Mouse (Mus musculus) embryonic facial prominence, embryonic 11.5 days (tissue): ENCODE results near the gene Akp3. TPM values are rescaled to one million over a fixed set of nuclear protein-coding genes. Genes with fewer than 3 reads are reported as not detected.

Experiments
- ATAC-seq: fragments of 200-750 bp; cut with Nextera tagmentation; replicated peaks from 2 replicates; pipeline ENCODE4 v1.8.0; 2017; ENCODE audit warnings: low read depth; ENCODE audit not compliant: insufficient number of reproducible peaks, low FRiP score, low TSS enrichment
- DNase-seq: peaks from one replicate; pipeline ENCODE4 v3.0.0-alpha.2; 2015; ENCODE audit warnings: low spot score
- H3K27ac ChIP-seq: fragments of 300-500 bp; sonication (generic); replicated peaks from 2 replicates; pipeline ENCODE4 v1.5.1; 2014; ENCODE audit warnings: mild to moderate bottlenecking, low read depth, low read length, control low read depth
- H3K27me3 ChIP-seq: fragments of 300-500 bp; sonication (generic); 2 replicates; pipeline ENCODE4 v1.6.1; 2014; ENCODE audit warnings: mild to moderate bottlenecking, low read length, moderate library complexity, mixed read lengths; ENCODE audit not compliant: control insufficient read depth, insufficient read depth
- H3K36me3 ChIP-seq: fragments of 300-500 bp; sonication (generic); replicated peaks from 2 replicates; pipeline ENCODE4 v1.6.1; 2014; ENCODE audit warnings: low read depth, mild to moderate bottlenecking, low read length, moderate library complexity, mixed read lengths; ENCODE audit not compliant: control insufficient read depth, insufficient read depth
- H3K4me1 ChIP-seq: fragments of 300-500 bp; sonication (generic); 2 replicates; pipeline ENCODE4 v1.6.1; 2014; ENCODE audit warnings: low read length, mixed read lengths; ENCODE audit not compliant: control insufficient read depth, insufficient read depth
- H3K4me2 ChIP-seq: fragments of 300-500 bp; sonication (generic); 2 replicates; pipeline ENCODE4 v1.6.1; 2014; ENCODE audit warnings: low read depth, mild to moderate bottlenecking, control low read depth, low read length, moderate library complexity
- H3K4me3 ChIP-seq: fragments of 300-500 bp; sonication (generic); 2 replicates; pipeline ENCODE4 v1.5.1; 2014; ENCODE audit warnings: low read depth, low read length, control low read depth
- H3K9ac ChIP-seq: fragments of 300-500 bp; sonication (generic); replicated peaks from 2 replicates; pipeline ENCODE4 v1.6.1; 2014; ENCODE audit warnings: mild to moderate bottlenecking, control low read depth, low read length
- H3K9me3 ChIP-seq: fragments of 300-500 bp; sonication (generic); replicated peaks from 2 replicates; pipeline ENCODE4 v1.6.1; 2016; ENCODE audit warnings: mild to moderate bottlenecking, low read length, inconsistent platforms, mixed read lengths; ENCODE audit not compliant: control insufficient read depth
- WGBS: fragments of 180-500 bp; shearing (Covaris S2); extraction: QIAGEN DNeasy Blood & Tissue Kit; methylation state at CpG from one replicate; pipeline ENCODE4 v1.1.7; 2014; 5-methylcytosine and 5-hydroxymethylcytosine counted together
- polyA plus RNA-seq: library from polyadenylated mRNA; unstranded; fragments of >200 nt; fragmentation: Nextera tagmentation; extraction: Ambion mirVana; gene quantifications from 2 replicates; pipeline ENCODE4 v1.2.1, GENCODE M21; 2014

The Akp3 gene
- polyA plus RNA-seq, 1 experiment from 2014 or later: not detected

GRCm38 (mm10) chr1:87141550-87141949 lies 16.8 kb downstream of the Akp3 start:
- no peaks in the 10 kb centered on the region for H3K27me3 ChIP-seq
- no peaks in the 10 kb centered on the region for H3K36me3 ChIP-seq
- no peak overlapping the region for H3K9ac ChIP-seq
- no peak overlapping the region for H3K4me2 ChIP-seq
- no peaks in the 10 kb centered on the region for H3K9me3 ChIP-seq
- no peak for DNase-seq
- H3K4me1 ChIP-seq: no peaks in the 10 kb centered on the region
- no peak overlapping the region for H3K4me3 ChIP-seq
- WGBS: 82% methylated on average over 4 of the region's 4 CpGs
- ATAC-seq: no peak
- H3K27ac ChIP-seq: no peak overlapping the region

DNA sequence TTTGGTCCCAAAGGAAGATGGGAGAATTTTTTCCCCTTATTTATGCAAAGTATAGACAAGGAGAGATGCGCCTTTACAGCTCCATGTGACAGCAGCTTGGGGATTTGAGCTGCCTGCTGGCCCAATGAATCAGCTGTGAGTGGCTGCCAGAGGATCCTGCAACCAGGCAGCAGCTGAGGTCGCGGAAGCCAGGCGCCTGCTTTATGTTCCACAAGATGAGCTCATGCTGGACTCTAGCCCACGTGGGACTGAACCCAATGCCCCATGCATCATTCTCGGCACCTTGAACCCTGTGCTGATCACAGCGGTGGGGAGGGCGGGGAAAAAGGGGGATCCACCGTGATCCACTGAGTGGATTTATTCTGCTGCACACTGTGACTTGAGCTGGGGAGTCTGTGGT lies 17.7 kb downstream of the Akp3 start:
- no peaks in the 10 kb centered on the region for H3K9me3 ChIP-seq
- ATAC-seq: 0 out of 2 replicates have a peak, but pooled peaks have one; percentile 23

DNA sequence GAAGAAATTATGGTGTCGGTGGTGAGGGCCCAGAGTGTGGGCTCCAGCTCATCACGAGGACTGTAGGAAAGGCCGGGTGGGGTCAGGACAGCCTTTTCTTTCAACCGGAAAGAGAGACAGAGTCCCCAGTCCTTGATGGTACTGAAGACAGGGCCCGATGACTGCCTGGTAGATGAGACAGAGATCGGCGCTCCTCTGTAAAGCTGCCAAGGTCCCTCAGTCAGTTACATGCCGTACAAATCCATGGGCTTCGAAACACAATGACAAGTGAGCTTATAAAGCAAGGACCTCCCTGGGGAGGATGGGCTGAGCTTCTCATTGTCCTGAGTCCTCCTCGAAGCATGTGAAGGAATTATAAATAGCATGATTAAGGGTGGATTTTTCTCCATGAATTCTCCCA lies 18.4 kb downstream of the Akp3 start:
- 82% methylated on average over 10 of the region's 10 CpGs for WGBS

More for the DNA sequence above, 17.7 kb downstream of the Akp3 start:
- Histone ChIP-seq H3K27ac (no peak overlapping the region), H3K27me3 (no peaks in the 10 kb centered on the region), H3K4me3 (no peak overlapping the region), H3K36me3 (no peaks in the 10 kb centered on the region), H3K9ac (no peak overlapping the region), H3K4me2 (no peak overlapping the region), H3K4me1 (no peaks in the 10 kb centered on the region)
- 73% methylated on average over 9 of the region's 9 CpGs for WGBS
- no peak for DNase-seq

DNA sequence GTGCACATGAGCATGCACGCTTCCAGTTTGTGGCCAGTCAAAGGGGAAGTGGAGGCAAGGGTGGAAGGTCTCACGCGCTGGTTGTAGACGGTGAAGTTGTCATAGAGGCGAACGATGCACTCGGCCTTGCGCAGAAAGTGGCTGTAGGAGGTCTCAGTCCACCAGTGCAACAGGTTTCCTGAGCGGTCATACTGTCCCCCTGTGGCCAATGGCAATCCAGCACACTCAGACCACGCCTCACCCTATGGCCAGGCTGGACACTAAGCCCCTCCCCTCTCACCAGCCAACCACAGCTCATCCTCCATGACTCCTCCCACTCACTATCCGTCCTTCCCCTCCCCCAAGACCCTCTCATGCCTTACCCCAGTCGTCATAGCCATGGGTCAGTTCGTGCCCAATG lies 24.6 kb downstream of the Akp3 start:
- H3K4me1 ChIP-seq: no peaks in the 10 kb centered on the region
- H3K9me3 ChIP-seq: no peaks in the 10 kb centered on the region
- 27% methylated on average over 13 of the region's 13 CpGs for WGBS
- H3K4me2 ChIP-seq: no peak overlapping the region
- no peaks in the 10 kb centered on the region for H3K36me3 ChIP-seq
- DNase-seq: no peak
- ATAC-seq: no peak
- H3K27me3 ChIP-seq: peaks cover 32% of the 10 kb centered on the region
- no peak overlapping the region for H3K4me3 ChIP-seq
- no peak overlapping the region for H3K9ac ChIP-seq
- no peak overlapping the region for H3K27ac ChIP-seq

More for the DNA sequence above, 18.4 kb downstream of the Akp3 start:
- H3K4me2 ChIP-seq: no peak overlapping the region
- no peaks in the 10 kb centered on the region for H3K9me3 ChIP-seq
- no peaks in the 10 kb centered on the region for H3K27me3 ChIP-seq
- no peak overlapping the region for H3K4me3 ChIP-seq
- H3K9ac ChIP-seq: no peak overlapping the region
- no peak overlapping the region for H3K27ac ChIP-seq
- DNase-seq (no peak), ATAC-seq (no peak)
- H3K36me3 ChIP-seq: no peaks in the 10 kb centered on the region
- no peaks in the 10 kb centered on the region for H3K4me1 ChIP-seq

DNA sequence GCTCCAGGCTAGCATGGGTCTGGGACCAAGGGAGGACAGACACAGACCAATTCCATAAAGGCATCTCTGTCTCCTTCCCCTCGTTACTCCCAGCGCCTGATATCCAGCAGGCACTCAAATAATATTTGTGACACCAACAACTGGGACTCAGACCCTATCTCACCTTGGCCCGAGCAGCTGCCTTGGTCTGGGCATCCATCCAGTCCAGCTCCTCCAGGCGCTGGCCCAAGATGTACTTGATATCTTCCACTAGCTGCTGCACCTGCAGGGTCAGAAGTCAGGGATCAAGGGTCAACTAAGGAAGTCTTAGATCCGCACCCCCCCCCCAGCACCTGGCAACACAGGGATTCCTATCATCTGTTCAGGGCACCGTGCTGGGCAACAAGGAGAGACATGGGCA lies 26.5 kb downstream of the Akp3 start:
- H3K4me1 ChIP-seq: no peaks in the 10 kb centered on the region

DNA sequence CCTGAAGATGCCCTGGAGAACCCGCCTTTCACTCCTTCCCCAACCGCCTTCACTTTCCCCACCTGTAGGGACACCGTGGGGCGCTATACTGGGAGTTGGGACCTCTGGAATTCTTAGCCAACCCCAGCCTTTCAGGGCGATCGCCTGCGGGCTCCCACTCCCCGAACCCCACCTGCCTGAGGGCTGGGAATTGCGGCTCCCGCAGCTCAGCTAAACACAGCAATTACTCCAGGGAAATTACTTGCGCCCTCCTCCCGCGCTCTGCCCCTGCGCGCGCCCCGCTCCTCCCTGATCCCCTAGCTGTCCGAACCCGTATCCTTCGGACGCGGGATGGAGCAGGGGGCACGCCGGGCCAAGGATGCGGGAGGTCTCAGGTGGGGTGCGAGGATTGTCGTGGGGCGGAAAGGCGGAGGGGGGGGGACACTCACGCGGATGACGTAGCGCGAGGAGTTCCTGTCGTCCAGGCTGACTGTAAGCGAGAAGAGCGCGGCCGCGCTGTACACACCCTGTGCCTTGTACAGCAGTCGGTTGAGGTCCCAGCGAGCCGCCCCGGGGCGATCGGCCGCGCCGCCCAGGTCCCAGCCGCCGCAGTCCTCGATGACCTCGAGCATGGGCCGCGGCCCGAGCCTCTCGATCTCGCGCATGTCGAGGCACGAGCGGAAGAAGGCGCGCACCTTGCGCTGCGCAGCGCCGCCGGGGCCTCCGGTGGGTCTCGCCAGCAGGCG lies 29.2 kb downstream of the Akp3 start:
- peak overlapping the region; percentile 28 for H3K4me3 ChIP-seq
- no peak for ATAC-seq
- H3K9ac ChIP-seq: no peak overlapping the region
- peaks cover 74% of the 10 kb centered on the region for H3K27me3 ChIP-seq
- H3K27ac ChIP-seq: no peak overlapping the region
- DNase-seq: no peak
- no peaks in the 10 kb centered on the region for H3K9me3 ChIP-seq
- no peaks in the 10 kb centered on the region for H3K36me3 ChIP-seq
- peak overlapping the region; percentile 47 for H3K4me2 ChIP-seq
- no peaks in the 10 kb centered on the region for H3K4me1 ChIP-seq
- 1% methylated on average over 71 of the region's 72 CpGs for WGBS

More for the DNA sequence above, 26.5 kb downstream of the Akp3 start:
- no peak overlapping the region for H3K4me3 ChIP-seq
- no peak overlapping the region for H3K4me2 ChIP-seq
- DNase-seq (no peak), ATAC-seq (no peak)
- no peak overlapping the region for H3K9ac ChIP-seq
- WGBS: 81% methylated on average over 6 of the region's 6 CpGs
- H3K27ac ChIP-seq: no peak overlapping the region
- no peaks in the 10 kb centered on the region for H3K9me3 ChIP-seq
- peaks cover 50% of the 10 kb centered on the region for H3K27me3 ChIP-seq
- no peaks in the 10 kb centered on the region for H3K36me3 ChIP-seq

- H3K27ac ChIP-seq: no peak overlapping the region
- no peak for DNase-seq
- H3K36me3 ChIP-seq: no peaks in the 10 kb centered on the region
- peaks cover 74% of the 10 kb centered on the region for H3K27me3 ChIP-seq
- no peak for ATAC-seq
- H3K9ac ChIP-seq: no peak overlapping the region
- H3K4me3 ChIP-seq: peak overlapping the region; percentile 28
- 1% methylated on average over 57 of the region's 58 CpGs for WGBS
- peak overlapping the region; percentile 47 for H3K4me2 ChIP-seq
- no peaks in the 10 kb centered on the region for H3K4me1 ChIP-seq
- no peaks in the 10 kb centered on the region for H3K9me3 ChIP-seq
These were observed 29.8 kb downstream of the Akp3 start for GRCm38 (mm10) chr1:87154501-87155120.

- WGBS: 1% methylated on average over 41 of the region's 56 CpGs
- peak; percentile 65 for DNase-seq
- peaks cover 74% of the 10 kb centered on the region for H3K27me3 ChIP-seq
- H3K36me3 ChIP-seq: no peaks in the 10 kb centered on the region
- H3K4me3 ChIP-seq: peak overlapping the region; percentile 34
- H3K4me1 ChIP-seq: no peaks in the 10 kb centered on the region
- H3K27ac ChIP-seq: no peak overlapping the region
- no peak for ATAC-seq
- no peaks in the 10 kb centered on the region for H3K9me3 ChIP-seq
- peak overlapping the region; percentile 64 for H3K4me2 ChIP-seq
- peak overlapping the region; percentile 20; the same call in 1 of the 2 replicates for H3K9ac ChIP-seq
These were observed 30.9 kb downstream of the Akp3 start for GRCm38 (mm10) chr1:87155531-87156198.
